Mouse (Mus musculus): ENCODE data around the gene Armc12. TPM values are rescaled to one million over a fixed set of nuclear protein-coding genes. Genes with fewer than 3 reads are reported as not detected.

The Armc12 gene
- not detected in 2 replicates for polyA plus RNA-seq (2015; fragmentation: Nextera tagmentation; extraction: Ambion mirVana)

GRCm38 (mm10) chr17:28530506-28530905 is at the start of gene Armc12:
Armc12 (plus strand) TSS chr17:28530806.
- no peak within 1 kb of the TSS for H3K4me3 ChIP-seq (ENCODE audit: low read depth, low read length)
- no peaks in the 10 kb centered on the region for H3K9me3 ChIP-seq (ENCODE audit: low read length)
- no peak within 1 kb of the TSS for H3K4me2 ChIP-seq (ENCODE audit: low read depth, low read length)
- no peak for TF ChIP-seq CTCF (IDR thresholded peaks at IDR 0.05; ENCODE audit: low read depth)
- no peak for TF ChIP-seq EP300 (IDR thresholded peaks at IDR 0.05; ENCODE audit: low read depth)
- no peaks in the 10 kb centered on the region for H3K27me3 ChIP-seq (ENCODE audit: insufficient read depth, low read length)
- ATAC-seq (no peak), DNase-seq (no peak)
- H3K27ac ChIP-seq (ENCODE audit: low read depth), result no peak within 1 kb of the TSS
- H3K4me1 ChIP-seq (ENCODE audit: insufficient read depth), result peaks cover 14% of the 10 kb centered on the region
- no peaks in the 10 kb centered on the region for H3K36me3 ChIP-seq (replicated peaks; ENCODE audit: insufficient read depth, low read length)
- WGBS (ENCODE audit: insufficient replicate concordance), result 74% methylated on average over 6 of the region's 6 CpGs
- H3K9ac ChIP-seq (replicated peaks), result no peak within 1 kb of the TSS

GRCm38 (mm10) chr17:28484704-28485445 is 45.7 kb upstream of the Armc12 start:
- peaks cover 10% of the 10 kb centered on the region for H3K4me1 ChIP-seq (ENCODE audit: insufficient read depth)
- no peaks in the 10 kb centered on the region for H3K27me3 ChIP-seq (ENCODE audit: insufficient read depth, low read length)
- no peak for DNase-seq
- peaks cover 12% of the 10 kb centered on the region; the same call in 1 of the 2 replicates for H3K36me3 ChIP-seq (replicated peaks; ENCODE audit: insufficient read depth, low read length)
- peak overlapping the region; percentile 96 for H3K27ac ChIP-seq (ENCODE audit: low read depth)
- peak overlapping the region; percentile 76 for H3K4me3 ChIP-seq (ENCODE audit: low read depth, low read length)
- H3K4me2 ChIP-seq (ENCODE audit: low read depth, low read length), result peak overlapping the region; percentile 66
- H3K9me3 ChIP-seq (ENCODE audit: low read length), result no peaks in the 10 kb centered on the region
- peak overlapping the region; percentile 93 for H3K9ac ChIP-seq (replicated peaks)
- 3% methylated on average over 30 of the region's 30 CpGs for WGBS (ENCODE audit: insufficient replicate concordance)
- TF ChIP-seq CTCF (IDR thresholded peaks at IDR 0.05; ENCODE audit: low read depth) (no peak), EP300 (IDR thresholded peaks at IDR 0.05; ENCODE audit: low read depth) (no peak)
- peak; percentile 14 for ATAC-seq

GRCm38 (mm10) chr17:28485446-28485948 is 45.1 kb upstream of the Armc12 start:
- Histone ChIP-seq H3K4me1 (ENCODE audit: insufficient read depth) (peaks cover 10% of the 10 kb centered on the region), H3K4me2 (ENCODE audit: low read depth, low read length) (peak overlapping the region; percentile 66), H3K9ac (replicated peaks) (peak overlapping the region; percentile 93), H3K27me3 (ENCODE audit: insufficient read depth, low read length) (no peaks in the 10 kb centered on the region), H3K9me3 (ENCODE audit: low read length) (no peaks in the 10 kb centered on the region), H3K27ac (ENCODE audit: low read depth) (peak overlapping the region; percentile 96), H3K36me3 (replicated peaks; ENCODE audit: insufficient read depth, low read length) (peaks cover 12% of the 10 kb centered on the region; the same call in 1 of the 2 replicates), H3K4me3 (ENCODE audit: low read depth, low read length) (peak overlapping the region; percentile 76)
- peak; percentile 46 for ATAC-seq
- WGBS (ENCODE audit: insufficient replicate concordance), result under 1% methylated on average over 48 of the region's 77 CpGs
- peak; percentile 71 for DNase-seq
- TF ChIP-seq EP300 (IDR thresholded peaks at IDR 0.05; ENCODE audit: low read depth) (no peak), CTCF (IDR thresholded peaks at IDR 0.05; ENCODE audit: low read depth) (peak; percentile 32; the same call in 1 of the 2 replicates)

- ATAC-seq (peak; percentile 98), DNase-seq (peak; percentile 98)
- Histone ChIP-seq H3K36me3 (replicated peaks; ENCODE audit: insufficient read depth, low read length) (0 out of 2 replicates have a peak, but pooled peaks cover 10% of the 10 kb centered on the region), H3K27me3 (ENCODE audit: insufficient read depth, low read length) (no peaks in the 10 kb centered on the region), H3K4me1 (ENCODE audit: insufficient read depth) (peaks cover 10% of the 10 kb centered on the region), H3K9ac (replicated peaks) (peak overlapping the region; percentile 93), H3K4me2 (ENCODE audit: low read depth, low read length) (peak overlapping the region; percentile 66), H3K27ac (ENCODE audit: low read depth) (peak overlapping the region; percentile 96), H3K4me3 (ENCODE audit: low read depth, low read length) (peak overlapping the region; percentile 76), H3K9me3 (ENCODE audit: low read length) (no peaks in the 10 kb centered on the region)
- TF ChIP-seq EP300 (IDR thresholded peaks at IDR 0.05; ENCODE audit: low read depth) (no peak), CTCF (IDR thresholded peaks at IDR 0.05; ENCODE audit: low read depth) (no peak)
- under 1% methylated on average over 41 of the region's 58 CpGs for WGBS (ENCODE audit: insufficient replicate concordance)
Observed at GRCm38 (mm10) chr17:28485977-28486400, 44.6 kb upstream of the Armc12 start.

- Histone ChIP-seq H3K36me3 (replicated peaks; ENCODE audit: insufficient read depth, low read length) (0 out of 2 replicates have a peak, but pooled peaks cover 8% of the 10 kb centered on the region), H3K27ac (ENCODE audit: low read depth) (0 out of 2 replicates have a peak overlapping the region, but pooled peaks have one; percentile 58), H3K9me3 (ENCODE audit: low read length) (no peaks in the 10 kb centered on the region), H3K4me3 (ENCODE audit: low read depth, low read length) (no peak overlapping the region), H3K27me3 (ENCODE audit: insufficient read depth, low read length) (no peaks in the 10 kb centered on the region), H3K9ac (replicated peaks) (no peak overlapping the region), H3K4me1 (ENCODE audit: insufficient read depth) (peaks cover 12% of the 10 kb centered on the region), H3K4me2 (ENCODE audit: low read depth, low read length) (peak overlapping the region; percentile 66; the same call in 1 of the 2 replicates)
- 72% methylated on average over 6 of the region's 6 CpGs for WGBS (ENCODE audit: insufficient replicate concordance)
- DNase-seq (no peak), ATAC-seq (no peak)
- TF ChIP-seq EP300 (IDR thresholded peaks at IDR 0.05; ENCODE audit: low read depth) (no peak), CTCF (IDR thresholded peaks at IDR 0.05; ENCODE audit: low read depth) (0 out of 2 replicates have a peak, but pooled peaks have one; percentile 7)
Observed at GRCm38 (mm10) chr17:28486720-28487119, 43.9 kb upstream of the Armc12 start.

DNA sequence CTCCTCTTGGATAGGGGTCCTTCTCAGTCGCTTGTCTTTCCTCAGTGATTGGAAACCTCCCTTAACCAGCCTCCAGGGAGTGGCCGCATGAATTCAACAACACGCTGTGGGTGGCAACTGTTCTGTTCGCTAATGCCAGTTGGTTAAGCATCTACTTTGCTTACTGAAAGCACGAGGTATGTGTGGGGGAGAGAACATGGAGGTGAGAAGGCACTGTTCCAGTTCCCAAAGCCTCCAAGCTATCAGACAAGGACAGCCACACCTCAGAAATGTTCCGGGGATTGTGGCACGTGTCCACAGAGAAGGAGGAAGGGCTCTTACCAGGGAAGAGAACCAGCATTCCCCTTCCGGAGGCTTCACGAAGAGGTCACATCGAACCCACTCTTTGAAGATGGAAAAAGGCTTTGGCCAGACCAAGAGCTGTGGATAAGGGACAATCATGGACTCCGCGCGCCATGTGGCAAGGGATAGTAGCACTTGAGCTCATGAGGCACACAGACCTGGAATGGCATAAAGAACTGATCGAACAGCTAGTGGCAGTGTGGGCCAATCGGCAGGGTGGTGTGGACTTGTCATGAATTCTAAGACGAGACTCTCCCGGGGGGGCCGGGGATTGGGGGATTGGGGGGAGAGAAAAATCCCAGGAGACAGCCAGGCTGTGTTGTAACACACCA is 42.9 kb upstream of the Armc12 start:
- ATAC-seq, result no peak
- H3K9ac ChIP-seq (replicated peaks), result no peak overlapping the region
- 82% methylated on average over 18 of the region's 18 CpGs for WGBS (ENCODE audit: insufficient replicate concordance)
- H3K27me3 ChIP-seq (ENCODE audit: insufficient read depth, low read length), result no peaks in the 10 kb centered on the region
- H3K27ac ChIP-seq (ENCODE audit: low read depth), result no peak overlapping the region
- no peak for DNase-seq
- H3K4me3 ChIP-seq (ENCODE audit: low read depth, low read length), result no peak overlapping the region
- peaks cover 12% of the 10 kb centered on the region for H3K4me1 ChIP-seq (ENCODE audit: insufficient read depth)
- no peaks in the 10 kb centered on the region for H3K9me3 ChIP-seq (ENCODE audit: low read length)
- no peak for TF ChIP-seq EP300 (IDR thresholded peaks at IDR 0.05; ENCODE audit: low read depth)
- TF ChIP-seq CTCF (IDR thresholded peaks at IDR 0.05; ENCODE audit: low read depth), result no peak
- 0 out of 2 replicates have a peak, but pooled peaks cover under 1% of the 10 kb centered on the region for H3K36me3 ChIP-seq (replicated peaks; ENCODE audit: insufficient read depth, low read length)
- H3K4me2 ChIP-seq (ENCODE audit: low read depth, low read length), result no peak overlapping the region
